Mouse (Mus musculus) CH12.LX (cell line): ENCODE results near the gene Nthl1.

Experiments
- CHD1 ChIP-seq: IDR thresholded peaks from 2 replicates; pipeline ENCODE4 v1.6.1; 2012; ENCODE audit warnings: low read depth, low read length, improper control_type of control experiment, inconsistent platforms
- CTCF ChIP-seq, 2 experiments: IDR thresholded peaks in 1 of 2; conservative IDR thresholded peaks in 1 of 2; 2 replicates each; pipeline ENCODE4 v1.5.1; 2011 to 2012; ENCODE audit warnings: low read depth in 2 of 2, low read length in 2 of 2, improper control_type of control experiment in 1 of 2, inconsistent platforms in 1 of 2, mild to moderate bottlenecking in 1 of 2, moderate library complexity in 1 of 2
- E2F4 ChIP-seq: IDR thresholded peaks from 2 replicates; pipeline ENCODE4 v1.6.1; 2011; ENCODE audit warnings: low read depth, low read length, improper control_type of control experiment; ENCODE audit not compliant: insufficient replicate concordance
- EP300 ChIP-seq: IDR thresholded peaks from 2 replicates; pipeline ENCODE4 v1.6.1; 2011; ENCODE audit warnings: low read length, improper control_type of control experiment
- HCFC1 ChIP-seq: IDR thresholded peaks from 2 replicates; pipeline ENCODE4 v1.6.1; 2012; ENCODE audit warnings: low read depth, mild to moderate bottlenecking, inconsistent platforms, low read length, improper control_type of control experiment
- MAX ChIP-seq: IDR thresholded peaks from 2 replicates; pipeline ENCODE4 v1.6.1; 2011; ENCODE audit warnings: low read length, improper control_type of control experiment
- MEF2A ChIP-seq: IDR thresholded peaks from 2 replicates; pipeline ENCODE4 v1.6.1; 2014; ENCODE audit warnings: low read depth, mild to moderate bottlenecking, inconsistent platforms, low read length, improper control_type of control experiment, borderline replicate concordance
- PAX5 ChIP-seq: IDR thresholded peaks from 2 replicates; pipeline ENCODE4 v1.6.1; 2012; ENCODE audit warnings: low read length, inconsistent platforms, mixed read lengths
- POLR2A ChIP-seq: IDR thresholded peaks from 2 replicates; pipeline ENCODE4 v1.6.1; 2011; ENCODE audit warnings: low read depth, mild to moderate bottlenecking, improper control_type of control experiment, low read length
- TBP ChIP-seq: conservative IDR thresholded peaks from 2 replicates; pipeline ENCODE4 v1.6.1; 2011; ENCODE audit warnings: low read depth, low read length, improper control_type of control experiment

DNA sequence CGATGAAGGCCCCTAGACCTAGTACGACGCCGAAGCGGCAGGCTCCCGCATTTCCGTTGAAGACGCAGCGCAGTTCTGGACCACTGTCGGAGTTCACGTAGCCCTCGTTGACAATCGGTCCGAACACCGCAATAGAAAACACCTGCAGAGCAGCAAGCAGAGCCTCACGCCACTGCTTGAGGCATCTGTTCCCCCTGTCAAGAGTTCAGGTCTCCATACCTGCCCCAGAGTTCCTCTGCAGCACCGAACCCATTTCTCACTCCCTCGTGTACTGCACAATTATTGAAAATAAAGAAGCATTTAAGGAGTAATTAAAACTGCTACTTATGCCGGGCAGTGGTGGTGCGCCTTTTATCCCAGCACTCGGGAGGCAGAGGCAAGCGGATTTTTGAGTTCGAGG lies 55.1 kb downstream of the Nthl1 start:
- no peak for TF ChIP-seq CTCF (conservative IDR thresholded peaks at IDR 0.05 in 1 of 2, IDR thresholded peaks at IDR 0.05 in 1 of 2; ENCODE audit: low read depth in 2 of 2, low read length in 2 of 2)
- no peak for TF ChIP-seq E2F4
- TF ChIP-seq HCFC1: no peak
- no peak for TF ChIP-seq MEF2A
- no peak for TF ChIP-seq EP300
- no peak for TF ChIP-seq POLR2A
- TF ChIP-seq TBP: no peak
- TF ChIP-seq MAX: no peak
- no peak for TF ChIP-seq PAX5
- TF ChIP-seq CHD1: no peak
